Mouse (Mus musculus) induced T-regulatory cell, adult 2 months (primary cell): ENCODE results near the gene Rogdi.
A peak's percentile ranks its signal among the peaks of the same experiment; 100 is the strongest.

ENCODE experiments used
- DNase-seq: peaks from one replicate; pipeline ENCODE4 v3.0.0-alpha.2; 2012; ENCODE audit warnings: low read depth

The Rogdi gene

DNA sequence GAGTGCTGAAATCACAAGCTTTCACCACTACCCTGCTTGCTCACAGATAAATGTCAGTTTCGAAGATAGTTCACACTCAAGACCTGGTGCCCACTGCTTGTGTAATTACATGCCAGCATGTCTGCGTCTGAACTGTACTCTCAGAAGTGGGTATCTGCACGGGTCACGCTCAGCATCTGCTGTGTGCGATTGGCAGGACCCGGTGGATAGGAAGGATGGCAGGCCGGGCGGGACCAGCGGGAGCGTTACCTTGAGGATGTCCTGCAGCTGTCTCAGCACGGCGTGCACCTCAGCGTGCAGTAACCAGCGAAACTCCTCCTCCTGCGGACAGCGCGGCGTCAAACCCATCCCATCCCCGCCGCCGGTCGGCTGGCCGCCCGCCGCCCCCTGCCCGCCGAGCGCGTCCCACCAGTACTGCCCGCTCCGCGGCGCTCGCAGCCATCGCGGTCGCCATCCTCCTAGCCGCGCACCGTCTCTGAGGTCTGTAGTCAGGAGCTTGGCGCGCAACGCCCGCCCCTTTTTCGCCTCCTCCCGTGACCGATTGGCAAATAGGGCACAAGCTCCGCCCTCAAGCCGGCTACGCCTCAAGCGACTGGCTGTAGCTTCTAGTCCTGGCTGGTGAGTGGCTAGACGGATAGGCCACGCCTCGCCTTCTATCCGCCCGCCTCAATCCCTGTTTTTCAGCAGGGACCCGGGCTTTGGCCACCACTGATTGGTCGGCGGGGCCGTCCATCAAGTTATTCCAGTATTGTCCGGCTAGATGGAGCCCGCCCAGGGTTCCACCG, at the start of gene Rogdi:
Rogdi (minus strand) TSS at position 500 of the 785 bp plus-strand sequence.
- peak; percentile 98 for DNase-seq

DNA sequence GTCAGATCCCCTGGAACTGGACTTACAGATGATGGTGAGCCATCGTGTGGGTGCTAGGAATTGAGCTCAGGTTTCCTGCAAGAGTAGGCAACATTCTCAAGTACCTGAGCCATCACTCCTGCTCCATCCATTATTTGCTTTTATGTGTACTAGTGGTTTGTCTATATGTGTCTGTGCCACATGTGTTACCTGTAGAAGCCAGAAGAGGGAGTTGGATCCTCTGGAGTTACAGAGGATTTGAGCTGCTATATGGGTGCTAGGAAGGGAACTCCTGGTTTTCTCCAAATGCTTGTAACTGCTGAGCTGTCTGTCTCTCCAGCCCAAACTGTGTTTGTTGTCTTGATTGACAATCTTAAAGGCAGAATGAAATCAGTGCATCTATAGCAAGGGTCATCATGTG, 44.8 kb upstream of the Rogdi start:
- peak; percentile 47 for DNase-seq

DNA sequence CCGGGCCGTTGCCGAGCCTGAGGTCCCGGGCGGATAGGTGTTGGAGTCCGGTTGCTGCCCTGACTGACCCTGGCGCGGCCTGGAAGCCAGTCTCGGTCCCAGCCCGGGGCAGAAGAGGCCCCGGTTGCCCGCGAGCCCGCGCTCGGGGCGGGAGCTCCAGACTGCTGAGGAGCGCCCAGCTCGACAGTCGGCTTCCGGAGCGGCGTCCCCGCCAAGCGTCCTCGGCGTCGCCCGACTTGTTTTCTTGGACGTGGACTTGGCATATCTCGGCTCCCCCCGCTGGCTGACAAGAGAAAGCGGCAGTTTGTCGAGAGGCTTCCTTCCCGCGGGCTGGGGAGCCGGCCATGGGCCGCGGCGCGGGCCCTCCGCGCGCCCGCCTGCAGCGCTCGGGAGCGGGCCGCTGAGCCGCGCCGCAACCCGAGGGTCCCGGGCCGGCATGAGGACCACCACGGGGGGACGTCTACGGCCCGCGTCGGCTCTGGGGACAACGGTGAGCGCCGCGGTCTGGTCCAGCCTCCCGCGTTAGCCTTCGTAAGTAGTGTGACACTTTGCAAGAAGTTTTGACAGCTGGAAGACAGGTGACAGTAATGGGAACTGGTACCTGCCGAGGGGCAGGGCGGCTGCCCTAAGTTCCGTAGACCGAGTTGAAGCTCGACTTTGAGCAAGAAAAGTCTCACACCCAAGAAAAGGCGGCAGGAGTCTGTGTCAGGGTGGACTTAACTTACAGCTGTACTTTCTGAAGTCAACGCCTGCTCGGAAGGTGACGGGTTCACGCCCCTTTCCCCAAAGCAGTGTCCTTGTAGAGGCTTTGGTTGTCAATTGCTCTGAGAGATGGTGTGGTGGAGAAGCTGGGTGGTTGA, 37.1 kb upstream of the Rogdi start:
- DNase-seq = peak; percentile 89

DNA sequence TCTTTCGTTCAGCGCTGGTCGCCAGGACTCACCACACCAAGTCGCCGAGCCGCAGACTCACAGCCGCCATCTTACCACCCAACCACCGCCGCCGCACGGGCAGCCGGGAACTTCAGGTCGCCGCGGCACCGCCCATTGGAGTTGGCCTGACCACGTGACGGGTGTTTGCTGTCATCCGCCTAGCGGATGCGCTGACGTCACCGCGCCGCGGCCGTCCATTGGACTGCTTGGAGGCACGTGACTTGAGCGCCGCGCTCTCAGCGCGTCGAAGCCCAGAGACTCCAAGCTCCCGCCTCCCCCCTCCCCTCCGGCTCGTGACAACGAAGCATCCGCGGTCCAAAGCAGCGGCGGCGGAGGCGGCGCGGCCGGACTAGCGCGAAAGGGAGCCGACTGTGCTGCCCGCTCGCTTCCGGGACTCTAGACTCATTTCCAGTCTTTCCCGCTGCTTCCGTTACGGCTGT, 36.5 kb upstream of the Rogdi start, which contains the start of the genes Glyr1 and Ubn1:
Glyr1 (minus strand) TSS at position 90 of the 461 bp plus-strand sequence.
Ubn1 (plus strand) TSS at position 284 of the 461 bp plus-strand sequence.
- DNase-seq = peak; percentile 99

DNA sequence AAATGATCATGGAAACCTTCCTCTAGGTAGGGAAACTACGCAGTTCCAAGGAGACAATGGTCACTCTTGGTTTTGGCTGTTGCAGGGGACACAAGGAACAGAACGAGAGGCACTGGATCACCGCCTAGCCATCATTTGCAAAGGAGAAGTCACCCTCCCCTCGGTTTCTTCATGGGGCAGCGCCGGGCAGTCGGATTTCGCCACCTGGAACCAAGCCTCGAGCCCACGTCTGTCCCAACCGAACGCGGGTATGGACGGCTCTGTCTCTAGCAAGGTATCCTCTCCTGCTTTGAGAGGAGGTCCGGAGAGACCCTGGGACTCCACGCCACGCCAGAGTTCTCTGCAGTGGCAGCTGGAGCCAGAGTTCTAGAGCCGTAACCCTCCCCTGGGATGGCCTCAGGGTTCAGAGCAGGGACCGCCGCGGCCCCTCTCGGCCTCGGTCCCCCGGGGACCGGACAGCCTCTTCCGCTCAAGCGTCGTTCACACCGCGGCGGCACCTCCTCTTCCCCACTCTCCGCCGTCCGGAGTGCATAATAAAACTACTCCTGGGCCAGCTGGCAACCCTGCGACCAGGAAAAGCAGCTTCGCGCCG, 35.9 kb upstream of the Rogdi start:
- no peak for DNase-seq

DNA sequence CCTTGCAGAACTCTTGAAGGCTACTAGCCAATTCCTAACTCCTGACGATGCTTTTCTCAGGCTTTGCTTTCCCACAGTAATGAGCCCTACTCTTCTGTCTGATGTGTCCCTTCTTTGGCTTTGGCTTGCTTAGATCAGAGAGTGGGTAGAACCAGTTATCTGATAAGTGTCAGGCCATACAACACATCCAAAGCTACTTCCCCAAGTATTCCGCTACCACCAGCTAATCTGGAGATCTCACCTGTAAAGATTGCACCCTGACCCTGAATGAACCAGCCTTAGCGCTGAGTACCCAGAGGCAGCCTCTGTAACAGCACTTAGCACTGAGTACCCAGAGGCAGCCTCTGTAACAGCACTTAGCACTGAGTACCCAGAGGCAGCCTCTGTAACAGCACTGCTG, 32.0 kb upstream of the Rogdi start:
- no peak for DNase-seq

DNA sequence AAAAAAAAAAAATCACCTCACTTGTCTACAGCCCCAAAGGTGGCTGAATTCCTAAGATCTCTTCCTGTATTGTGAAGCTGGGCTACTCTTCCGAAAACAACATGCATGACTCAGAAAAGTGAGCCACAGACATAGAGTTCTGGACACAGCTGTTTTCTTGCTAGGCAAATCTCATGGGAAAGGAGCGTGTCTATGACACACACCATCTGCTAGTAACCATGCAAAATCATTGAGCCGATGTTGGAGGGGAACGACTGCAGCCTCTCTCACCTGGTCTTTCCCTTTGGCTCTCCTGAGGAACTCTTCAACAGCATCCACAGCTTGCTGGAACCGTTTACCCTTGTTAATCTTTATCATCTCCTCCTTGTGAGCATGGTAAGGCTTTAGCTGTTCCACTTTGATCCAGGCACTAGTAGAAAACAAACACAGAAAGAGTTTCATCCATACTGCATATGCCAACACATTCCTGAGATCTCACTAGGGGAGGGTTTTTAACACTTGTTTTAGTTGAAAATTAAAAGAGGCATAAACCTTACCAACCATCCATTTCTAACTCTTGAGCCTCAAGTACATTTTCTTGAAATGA, 23.4 kb upstream of the Rogdi start:
- no peak for DNase-seq

DNA sequence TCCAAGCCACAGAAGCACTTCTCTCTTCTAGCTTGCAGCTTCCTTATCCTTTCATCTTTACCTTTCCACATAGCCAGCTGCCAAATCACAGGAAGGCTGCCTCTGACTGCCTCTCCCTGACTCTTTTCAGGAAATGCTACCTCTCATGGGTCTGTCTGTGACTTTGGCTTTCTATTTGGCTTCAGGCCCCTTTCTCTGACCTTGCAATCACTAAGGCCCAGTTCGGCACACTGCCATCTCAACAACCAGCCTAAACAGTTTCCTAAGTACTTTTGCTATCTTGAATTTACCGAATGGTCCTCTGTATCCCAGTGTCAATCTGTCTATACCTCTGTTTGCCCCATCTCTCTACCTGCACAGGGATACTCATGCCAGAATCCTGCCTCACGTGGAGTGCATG, 22.2 kb upstream of the Rogdi start:
- DNase-seq = no peak

DNA sequence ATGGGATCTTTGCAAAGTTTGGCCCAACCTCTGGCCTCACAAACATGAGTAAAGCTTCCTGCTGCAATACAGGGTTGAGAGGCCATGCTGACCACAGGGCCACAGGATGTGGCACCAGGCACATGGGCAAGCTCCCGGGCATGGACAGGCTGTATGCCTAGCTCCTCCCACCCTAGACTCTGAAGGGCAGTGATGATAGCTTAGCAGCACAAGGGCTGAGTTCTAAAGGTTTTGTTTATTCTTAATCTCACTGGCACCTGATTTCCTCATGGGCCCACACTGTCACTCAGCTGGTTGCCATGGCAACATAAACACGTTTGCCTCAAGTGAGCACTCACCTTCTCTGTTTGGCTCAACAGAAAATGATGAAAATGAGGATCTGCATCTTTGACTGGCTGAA, 16.5 kb upstream of the Rogdi start:
- DNase-seq = peak; percentile 61

DNA sequence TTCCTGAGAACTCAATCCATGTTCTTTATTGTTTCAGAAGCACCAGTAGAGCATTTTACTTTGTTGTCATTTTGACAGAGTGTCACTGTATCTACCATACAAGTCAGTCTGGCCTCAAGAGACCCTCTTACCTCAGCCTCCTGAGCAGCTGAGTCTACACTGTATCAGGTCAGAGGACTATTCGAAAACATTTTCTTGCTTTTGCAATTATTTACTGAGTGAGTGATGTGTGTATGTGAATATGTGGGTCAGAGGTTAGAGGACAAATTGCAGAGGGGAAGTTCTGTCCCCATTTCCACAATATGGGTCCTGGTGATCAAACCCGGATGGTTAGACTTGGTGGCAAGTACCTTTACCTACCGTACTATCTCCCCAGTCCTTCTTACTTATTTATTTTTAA, 10.7 kb upstream of the Rogdi start:
- DNase-seq = no peak

DNA sequence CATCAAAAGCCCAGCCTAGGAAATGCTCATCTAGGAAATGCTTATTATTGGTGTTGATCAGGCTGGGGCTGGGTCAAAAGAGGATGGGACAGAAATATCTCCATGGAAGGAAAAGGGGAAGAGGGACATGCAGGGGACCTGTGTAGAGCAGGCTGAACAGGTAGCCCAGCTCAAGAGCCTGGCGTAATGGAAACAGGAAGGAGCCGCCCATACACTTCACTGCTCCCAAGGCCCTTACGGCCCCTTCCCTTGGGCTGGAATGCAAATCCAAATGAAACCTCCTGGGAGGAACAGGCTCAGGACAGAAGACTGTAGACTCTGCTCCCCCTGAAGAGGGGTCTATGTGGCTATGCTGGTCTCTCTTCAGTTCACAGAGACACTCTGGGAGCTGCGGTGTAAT, 1.2 kb upstream of the Rogdi start:
- no peak for DNase-seq

DNA sequence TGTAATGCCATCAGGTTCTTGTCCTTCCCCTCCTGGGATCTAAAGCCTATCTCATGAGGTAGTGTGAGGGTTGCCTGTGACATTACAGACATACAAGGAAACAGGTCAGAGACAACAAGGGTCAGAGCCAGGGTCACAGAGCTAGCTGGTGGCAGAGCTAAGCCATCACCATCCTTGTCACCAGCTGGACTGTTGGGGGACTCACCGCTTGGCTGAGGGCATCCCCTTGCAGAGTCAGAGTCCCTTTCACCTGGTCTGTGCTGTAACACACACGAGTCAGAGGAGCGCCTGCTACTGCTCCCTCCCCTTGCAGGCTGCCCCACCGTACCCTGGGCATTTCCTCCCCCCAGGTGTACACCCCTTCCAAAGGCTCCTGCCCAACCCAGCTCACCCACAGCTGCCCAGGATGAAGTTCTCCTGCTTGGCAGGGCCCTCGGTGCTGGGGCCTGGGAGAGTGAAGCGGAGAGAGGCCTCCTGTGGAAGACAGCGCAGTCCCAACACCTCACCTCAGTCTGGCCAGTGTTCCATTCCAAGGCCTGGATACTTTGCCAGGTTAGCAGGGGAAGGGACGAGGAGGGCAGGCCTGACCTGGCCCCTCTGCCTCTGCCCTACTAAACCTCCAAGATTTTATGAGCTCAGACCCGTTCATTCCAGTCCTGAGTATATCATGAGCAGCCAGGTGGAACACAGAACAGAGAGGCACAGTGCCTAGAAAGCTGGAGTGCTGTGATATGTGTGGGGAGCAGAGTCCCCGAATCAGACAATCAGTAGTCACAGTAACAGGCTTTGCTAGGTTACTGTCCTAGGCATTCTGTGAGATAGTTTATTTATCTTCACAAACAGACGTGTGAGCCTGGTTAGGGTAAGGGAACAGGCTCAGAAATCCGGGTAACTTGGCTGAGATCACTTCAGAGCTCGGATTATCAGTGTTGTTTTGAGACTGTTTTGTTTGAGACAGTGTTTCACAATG, 1.0 kb downstream of the Rogdi start:
- DNase-seq = no peak

DNA sequence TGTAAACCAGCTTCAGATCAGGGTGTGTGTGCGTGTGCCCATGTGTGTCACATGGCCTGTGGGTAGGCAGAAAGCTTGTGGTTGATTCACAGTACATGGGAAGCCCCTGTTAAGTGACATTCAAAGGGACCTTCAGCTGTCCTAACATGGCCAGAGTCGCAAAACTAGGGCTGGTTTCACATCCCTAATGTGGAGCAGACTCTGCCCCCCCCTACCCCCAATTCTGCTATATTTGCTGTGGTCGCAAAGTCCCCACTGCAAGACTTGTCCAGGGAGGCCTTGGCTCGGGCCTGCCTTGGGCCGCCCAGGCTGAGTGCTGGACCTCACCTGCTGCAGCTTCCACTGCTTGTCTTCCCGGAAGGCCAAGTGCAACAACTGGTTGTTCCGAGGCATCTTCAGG, 2.1 kb downstream of the Rogdi start:
- no peak for DNase-seq

DNA sequence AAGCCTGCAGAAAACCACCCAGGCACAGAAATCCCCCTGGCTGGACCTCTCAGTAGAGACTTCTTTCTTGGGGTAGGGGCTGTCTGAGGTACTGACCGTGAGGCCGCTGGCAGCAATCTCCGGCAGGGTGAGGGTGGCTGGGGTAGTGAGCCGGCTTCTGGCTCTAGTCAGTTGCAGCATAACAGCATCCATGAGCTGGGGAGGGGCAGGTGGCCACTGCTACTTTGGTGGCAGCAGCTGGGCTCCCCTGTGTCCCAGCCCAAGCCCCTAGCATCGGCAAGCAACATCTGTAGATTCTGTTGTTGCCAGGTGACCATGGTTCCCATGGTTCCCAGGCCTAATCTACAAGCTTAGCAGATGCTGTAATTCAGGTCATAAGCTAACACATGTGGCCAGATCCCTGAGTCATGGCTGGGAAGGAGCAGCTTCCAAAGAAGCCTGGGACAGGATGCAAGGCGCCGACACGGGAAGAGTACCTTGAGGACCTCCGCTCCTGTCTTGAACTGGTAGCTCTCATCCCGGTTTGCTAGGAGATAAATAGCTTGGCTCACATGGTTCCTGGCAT, 2.9 kb downstream of the Rogdi start:
- DNase-seq = no peak

DNA sequence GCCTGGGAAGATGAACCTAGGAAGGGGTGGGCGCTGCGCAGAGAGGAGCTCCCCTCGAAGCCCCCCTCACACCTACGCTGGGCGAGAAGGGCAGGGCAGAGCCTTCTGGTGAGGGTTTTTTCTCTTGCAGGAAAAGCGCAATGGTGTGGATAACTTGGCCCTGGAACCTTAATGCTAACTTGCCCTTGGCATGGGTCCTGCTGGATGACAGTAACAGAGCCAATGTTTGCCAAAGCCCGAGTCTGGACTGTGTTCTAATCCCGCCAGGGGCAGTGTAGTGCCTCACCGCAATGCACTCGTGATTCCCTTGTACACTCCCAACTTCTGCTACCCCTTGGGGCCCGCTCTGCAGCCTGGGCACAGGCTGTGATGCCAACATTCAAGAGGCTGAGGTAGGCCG, 5.3 kb downstream of the Rogdi start:
- no peak for DNase-seq

DNA sequence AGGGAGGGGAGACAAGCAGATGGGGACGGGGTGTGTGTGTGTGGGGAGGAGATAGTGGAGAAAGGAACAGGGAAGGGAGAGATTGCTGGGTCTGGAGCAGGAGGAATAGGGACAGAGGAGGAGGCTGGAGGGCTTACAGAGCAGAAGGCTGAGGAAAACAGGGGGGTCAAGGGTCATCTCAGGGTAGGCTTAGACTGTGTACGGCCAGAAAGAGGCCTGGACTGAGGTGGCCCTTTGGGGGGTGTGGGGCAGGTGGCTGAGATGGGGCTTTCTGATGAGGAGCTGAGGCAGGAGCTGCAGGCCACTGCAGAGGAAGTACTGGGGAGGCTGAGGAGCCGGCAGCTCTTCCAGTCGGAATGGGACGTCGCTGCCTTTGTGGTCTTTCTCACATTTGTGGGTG, 5.9 kb downstream of the Rogdi start:
- no peak for DNase-seq

DNA sequence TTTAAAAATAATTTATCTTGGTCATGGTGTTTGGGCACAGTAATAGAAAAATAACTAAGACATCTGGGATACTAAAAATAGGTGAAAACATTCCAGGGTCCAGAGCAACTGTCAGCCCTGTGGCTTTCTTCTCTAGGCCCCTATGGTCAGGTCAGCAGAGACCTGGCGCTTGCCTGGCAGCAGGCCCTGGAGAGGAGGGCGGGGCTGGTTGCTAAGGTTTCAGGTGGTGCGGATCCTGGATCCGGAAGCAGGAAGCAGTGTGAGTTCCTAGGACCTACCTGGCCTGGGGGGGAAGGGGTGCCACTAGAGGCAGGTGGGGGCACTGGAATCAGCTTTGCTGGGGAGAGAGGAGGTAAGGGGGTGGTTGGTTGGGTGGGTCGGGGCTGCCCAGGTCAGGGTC, 6.3 kb downstream of the Rogdi start, which contains the start of gene Smim22:
Smim22 (plus strand) TSS at position 222 of the 400 bp plus-strand sequence.
- DNase-seq = no peak

DNA sequence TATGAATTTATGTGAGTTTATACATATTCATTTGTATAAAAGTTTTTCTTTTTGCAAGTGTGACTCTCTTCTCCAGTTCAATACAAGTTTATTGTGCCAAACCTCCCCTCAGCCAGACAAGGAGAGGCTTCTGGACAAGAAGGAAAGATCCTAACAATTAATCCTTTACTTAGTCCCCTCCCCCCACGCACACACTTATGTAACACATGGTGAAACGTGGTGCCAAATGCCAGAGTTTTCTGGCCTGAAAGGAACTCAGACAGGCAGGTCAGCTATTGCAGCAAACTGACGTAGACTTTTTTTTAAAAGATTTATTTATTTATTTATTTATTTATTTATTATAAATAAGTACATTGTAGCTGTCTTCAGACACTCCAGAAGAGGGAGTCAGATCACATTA, 12.7 kb downstream of the Rogdi start:
- no peak for DNase-seq

DNA sequence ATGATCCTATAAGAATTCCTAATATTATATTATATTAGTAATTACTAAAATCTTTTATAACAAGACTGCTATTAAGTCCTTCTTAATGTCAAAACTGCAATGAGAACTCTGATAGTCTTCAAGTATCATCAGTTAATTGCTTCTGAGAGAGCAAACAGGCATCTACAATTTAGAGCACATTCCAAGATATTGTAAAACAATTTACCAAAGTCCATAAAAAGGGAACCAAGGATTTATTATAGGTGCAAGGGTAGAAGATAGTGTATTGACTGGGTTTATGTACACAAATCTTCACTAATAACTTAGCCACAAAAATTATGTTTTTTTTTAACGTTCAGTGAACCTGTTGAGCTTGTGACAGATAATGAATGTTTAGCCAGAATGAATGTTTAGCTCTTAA, 14.4 kb downstream of the Rogdi start:
- no peak for DNase-seq

DNA sequence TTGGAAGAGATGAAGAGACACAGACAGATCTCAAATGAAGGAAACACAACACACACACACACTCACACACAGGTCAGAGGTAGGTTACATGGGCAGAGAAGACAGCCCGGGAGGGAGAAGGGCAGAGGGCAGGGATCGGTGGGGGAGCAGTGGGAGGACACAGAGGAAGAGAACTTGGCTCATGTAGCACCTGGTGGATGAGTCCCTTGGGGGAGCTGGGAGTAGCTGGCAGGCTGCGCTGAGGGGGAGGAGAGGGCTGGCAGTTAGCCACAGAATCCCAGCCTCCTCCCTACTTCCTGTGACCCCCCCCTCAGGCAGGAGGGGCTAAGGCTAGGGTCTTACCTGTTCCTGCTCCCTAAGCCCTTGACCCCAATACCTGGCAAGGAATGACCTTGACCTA, 15.8 kb downstream of the Rogdi start, which contains the start of gene Sept12:
Sept12 (minus strand) TSS at position 300 of the 400 bp plus-strand sequence.
- no peak for DNase-seq

DNA sequence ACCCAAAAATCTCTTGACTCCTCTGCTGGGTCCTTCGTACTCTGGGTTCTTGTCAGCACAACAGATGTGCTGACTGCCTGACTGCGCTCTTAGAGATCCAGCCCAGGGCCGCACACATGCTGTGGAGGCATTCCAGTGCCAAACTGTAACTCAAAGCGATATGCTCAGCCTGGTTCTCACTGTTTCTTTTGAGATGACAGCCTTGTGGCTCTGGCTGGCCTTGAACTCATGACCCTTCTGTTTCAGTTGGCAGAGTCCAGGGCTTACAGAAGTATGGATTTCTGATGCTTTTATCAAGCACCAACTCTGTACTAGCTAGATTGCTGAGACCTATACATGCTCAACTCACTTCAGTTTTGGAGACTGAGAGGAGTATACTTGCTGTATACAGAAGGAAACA, 20.1 kb downstream of the Rogdi start:
- DNase-seq = no peak
